Mouse (Mus musculus) regulatory T cell (primary cell): ENCODE results near the gene Gabarap.

Experiments
- in situ Hi-C: fragments of 300-600 bp; cut with MboI, MseI; formaldehyde crosslinking; loops from one replicate; pipeline ENCODE4 v1.15.1; 2025; ENCODE audit warnings: high pct_unique_total_duplicates

The Gabarap gene

GRCm38 (mm10) chr11:69968793-69969192 is 22.1 kb upstream of the Gabarap start:
- in situ Hi-C loops = no loop called here

DNA sequence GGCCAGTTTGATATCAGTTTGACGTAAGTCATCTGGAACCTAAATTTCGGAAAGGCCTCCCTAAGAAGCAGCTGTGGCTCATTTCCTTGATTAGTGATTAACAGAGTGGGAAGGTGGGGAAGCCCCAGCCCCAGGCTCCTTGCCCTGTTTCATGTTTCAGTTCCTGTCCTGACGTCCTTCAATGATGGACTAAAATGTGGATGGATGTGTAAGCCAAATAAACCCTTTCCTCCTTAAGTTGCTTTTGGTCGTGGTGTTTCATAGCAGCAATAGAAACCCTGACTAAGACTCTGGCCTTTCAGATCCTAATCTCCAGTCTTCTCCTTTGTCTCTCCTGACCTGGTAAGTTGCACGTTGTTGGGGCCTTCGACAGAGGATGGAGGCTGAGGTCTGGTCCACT is 20.7 kb upstream of the Gabarap start:
- in situ Hi-C loops = no loop called here

DNA sequence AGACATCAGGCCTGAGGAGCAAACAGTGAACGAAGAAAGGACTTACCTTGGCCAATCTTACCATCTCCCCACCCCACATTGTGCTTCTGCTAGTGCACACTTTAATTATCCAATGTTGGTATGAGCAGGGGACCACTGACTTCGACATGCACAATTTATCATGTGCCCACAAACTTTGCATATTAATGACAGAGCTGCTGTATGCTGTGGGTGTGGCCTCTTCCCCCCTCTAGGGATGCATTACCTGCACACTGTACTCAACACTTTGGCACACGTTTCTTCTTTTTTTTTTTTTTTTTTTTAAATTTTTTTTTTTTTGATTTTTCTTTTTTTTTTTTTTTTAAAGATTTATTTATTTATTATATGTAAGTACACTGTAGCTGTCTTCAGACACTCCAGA is 20.2 kb upstream of the Gabarap start:
- in situ Hi-C loops = no loop called here

GRCm38 (mm10) chr11:69974907-69975306 is 16.0 kb upstream of the Gabarap start:
- in situ Hi-C loops = no loop called here

DNA sequence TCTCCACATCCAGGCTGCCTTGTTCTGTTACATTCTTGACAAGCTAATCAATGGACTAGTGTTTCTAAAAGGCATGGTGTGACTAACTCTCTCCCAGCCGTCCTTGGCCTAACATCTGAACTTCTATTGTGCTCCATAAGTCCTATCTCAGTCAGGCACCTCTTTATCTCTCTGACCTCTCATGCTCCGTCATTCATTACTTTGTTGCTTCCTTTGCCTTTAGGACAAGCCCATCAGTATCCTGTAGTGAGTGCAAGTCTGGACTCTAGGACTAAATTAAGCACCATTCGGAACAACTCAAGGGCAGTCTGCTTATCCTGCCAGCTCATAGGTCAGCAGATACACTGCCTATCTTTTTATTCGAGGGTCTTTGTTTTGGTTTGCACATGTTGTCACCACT is 14.7 kb upstream of the Gabarap start:
- in situ Hi-C loops = no loop called here

DNA sequence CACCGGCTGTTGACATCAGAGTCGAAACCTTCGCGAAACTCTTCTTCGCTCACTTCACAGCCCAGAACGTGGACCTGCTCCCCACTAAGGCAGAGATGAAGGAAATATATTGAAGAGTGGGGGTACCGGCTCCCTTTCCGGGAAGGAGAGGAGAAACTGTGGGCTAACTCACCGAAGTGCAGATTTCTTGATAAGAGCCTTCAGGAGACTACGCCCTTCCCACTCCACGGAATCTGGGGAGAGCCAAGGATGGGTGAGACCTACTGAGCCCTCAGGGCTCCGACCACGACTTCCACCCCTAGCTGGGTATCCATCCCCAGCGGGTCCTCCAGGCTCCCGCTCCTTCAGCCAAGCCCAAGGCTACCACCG is 11.1 kb upstream of the Gabarap start:
- in situ Hi-C loops = no loop called here

GRCm38 (mm10) chr11:69980196-69981140 is 10.5 kb upstream of the Gabarap start:
- in situ Hi-C loops = no loop called here

- in situ Hi-C loops = no loop called here
Observed at GRCm38 (mm10) chr11:69981141-69981762, 9.7 kb upstream of the Gabarap start, which contains the start of gene Ctdnep1. Gene Ctdnep1, plus strand, starts transcription at chr11:69981156.

GRCm38 (mm10) chr11:69982225-69982624 is 8.7 kb upstream of the Gabarap start, which contains the start of gene Elp5:
Gene Elp5, minus strand, starts transcription at chr11:69982517.
- in situ Hi-C loops = no loop called here

DNA sequence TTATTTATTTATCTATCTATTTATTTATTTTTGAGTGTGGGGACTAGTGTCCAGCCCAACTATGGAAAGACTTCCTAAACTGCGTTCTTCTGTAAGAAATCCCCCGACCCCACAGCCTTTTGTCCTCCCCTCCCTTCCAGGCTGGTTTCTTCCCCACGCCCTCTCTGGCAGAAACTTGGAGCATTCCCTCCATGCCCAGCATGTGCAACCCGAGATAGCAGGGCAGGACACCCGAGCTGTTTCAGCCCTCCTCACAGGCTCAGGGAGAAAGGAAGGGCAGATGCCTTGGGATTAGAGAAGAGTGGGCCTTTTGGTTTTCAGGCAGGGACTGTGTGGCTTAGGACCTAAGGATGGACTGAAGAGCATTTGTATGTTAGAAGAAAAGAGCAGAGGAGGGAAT is 8.1 kb upstream of the Gabarap start:
- in situ Hi-C loops = no loop called here

GRCm38 (mm10) chr11:69983377-69983776 is 7.6 kb upstream of the Gabarap start:
- in situ Hi-C loops = no loop called here

DNA sequence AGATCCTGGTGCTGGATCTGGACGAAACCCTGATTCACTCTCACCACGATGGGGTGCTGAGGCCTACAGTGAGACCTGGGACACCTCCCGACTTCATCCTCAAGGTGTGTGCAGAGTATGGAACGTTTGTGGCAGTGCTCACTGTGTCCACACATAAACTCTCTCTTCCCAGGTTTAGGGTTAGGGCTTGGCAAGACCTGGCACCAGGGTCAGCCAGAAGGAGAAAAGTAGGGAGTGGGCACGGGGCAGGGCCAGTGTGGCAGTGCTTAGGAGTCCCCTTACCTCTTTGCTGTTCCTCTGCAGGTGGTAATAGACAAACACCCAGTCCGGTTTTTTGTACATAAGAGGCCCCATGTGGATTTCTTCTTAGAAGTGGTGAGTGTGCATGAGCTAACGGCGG is 6.5 kb upstream of the Gabarap start:
- in situ Hi-C loops = no loop called here

DNA sequence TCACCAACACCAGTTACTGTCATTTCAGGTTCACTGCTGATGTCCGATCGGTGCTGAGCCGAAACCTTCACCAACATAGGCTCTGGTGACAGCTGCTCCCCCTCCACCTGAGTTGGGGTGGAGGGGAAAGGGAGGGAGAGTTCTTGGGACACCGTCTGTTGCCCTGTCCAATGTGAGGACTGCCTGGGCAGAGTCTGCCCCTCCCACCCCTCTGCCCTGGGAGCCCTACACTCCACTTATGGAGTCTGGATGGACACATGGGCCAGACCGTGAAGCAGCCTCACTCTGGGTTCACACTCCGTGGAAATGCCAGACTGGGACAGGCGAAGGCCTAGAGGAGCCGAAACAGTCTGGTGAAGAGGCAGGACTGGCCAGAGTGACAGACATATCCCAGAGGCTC is 994 bp upstream of the Gabarap start:
- in situ Hi-C loops = loop anchor here (10.0 kb wide), 1 partner anchor 895 kb away; the partner anchor contains the start of gene Per1

DNA sequence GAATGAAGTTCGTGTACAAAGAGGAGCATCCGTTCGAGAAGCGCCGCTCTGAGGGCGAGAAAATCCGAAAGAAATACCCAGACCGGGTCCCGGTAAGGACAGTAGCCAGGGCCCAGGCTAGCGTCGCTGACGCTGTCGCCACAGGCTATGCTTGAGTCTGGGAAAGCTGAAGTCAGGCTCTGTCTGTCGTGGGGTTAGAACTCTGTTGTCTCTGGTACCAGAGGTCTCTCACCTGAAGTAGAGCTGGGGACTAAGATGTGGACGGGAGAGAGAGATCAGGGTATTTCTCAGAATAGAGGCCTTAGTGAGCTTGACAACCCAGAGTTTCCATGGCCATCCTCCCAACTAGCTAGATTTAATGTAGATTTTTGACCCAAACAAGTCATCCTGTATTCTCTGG is 768 bp downstream of the Gabarap start:
- in situ Hi-C loops = loop anchor here (10.0 kb wide), 1 partner anchor 897 kb away; the partner anchor contains the start of gene Per1

DNA sequence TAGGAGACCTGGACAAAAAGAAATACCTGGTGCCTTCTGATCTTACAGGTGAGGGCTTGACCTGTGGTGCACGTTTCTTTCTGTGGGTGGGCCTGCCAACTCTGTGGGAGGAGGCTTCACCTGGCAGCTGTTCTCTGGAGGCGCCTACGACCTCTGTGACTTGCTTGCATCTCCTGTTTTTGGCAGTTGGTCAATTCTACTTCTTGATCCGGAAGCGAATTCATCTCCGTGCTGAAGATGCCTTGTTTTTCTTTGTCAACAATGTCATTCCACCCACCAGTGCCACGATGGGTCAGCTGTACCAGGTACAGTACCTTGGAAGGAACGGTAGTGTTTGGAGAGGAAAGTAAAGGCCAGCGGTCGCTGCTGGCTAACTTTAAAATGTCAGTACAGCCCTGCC is 1.5 kb downstream of the Gabarap start:
- in situ Hi-C loops = loop anchor here (10.0 kb wide), 1 partner anchor 898 kb away; the partner anchor contains the start of gene Per1

DNA sequence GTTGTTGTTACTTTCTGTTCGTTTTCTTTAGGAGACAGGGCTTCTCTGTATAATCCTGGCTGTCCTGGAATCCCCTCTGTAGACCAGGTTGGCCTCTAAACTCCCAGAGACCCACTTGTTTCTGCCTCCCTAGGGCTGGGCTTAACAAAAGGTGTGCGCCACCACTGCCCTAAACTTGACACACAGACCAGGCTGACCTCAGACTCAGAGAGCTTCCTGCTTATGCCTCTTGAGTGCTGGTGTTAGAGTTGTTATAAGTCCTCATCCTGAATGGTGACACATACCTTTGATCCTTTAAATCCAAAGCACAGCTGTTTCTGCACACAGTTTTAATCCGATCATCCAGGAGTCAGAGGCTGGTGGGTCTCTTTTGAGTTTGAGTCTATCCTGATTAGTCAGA is 2.0 kb downstream of the Gabarap start:
- in situ Hi-C loops = loop anchor here (10.0 kb wide), 1 partner anchor 898 kb away; the partner anchor contains the start of gene Per1

- in situ Hi-C loops = loop anchor here (10.0 kb wide), 1 partner anchor 900 kb away; the partner anchor contains the start of gene Per1
Observed at GRCm38 (mm10) chr11:69994401-69995090, 3.6 kb downstream of the Gabarap start.

- in situ Hi-C loops = loop anchor here (10.0 kb wide), 1 partner anchor 901 kb away; the partner anchor contains the start of gene Per1
Observed at GRCm38 (mm10) chr11:69995391-69995960, 4.5 kb downstream of the Gabarap start, which contains the start of gene Phf23. Gene Phf23, plus strand, starts transcription at chr11:69995777.

DNA sequence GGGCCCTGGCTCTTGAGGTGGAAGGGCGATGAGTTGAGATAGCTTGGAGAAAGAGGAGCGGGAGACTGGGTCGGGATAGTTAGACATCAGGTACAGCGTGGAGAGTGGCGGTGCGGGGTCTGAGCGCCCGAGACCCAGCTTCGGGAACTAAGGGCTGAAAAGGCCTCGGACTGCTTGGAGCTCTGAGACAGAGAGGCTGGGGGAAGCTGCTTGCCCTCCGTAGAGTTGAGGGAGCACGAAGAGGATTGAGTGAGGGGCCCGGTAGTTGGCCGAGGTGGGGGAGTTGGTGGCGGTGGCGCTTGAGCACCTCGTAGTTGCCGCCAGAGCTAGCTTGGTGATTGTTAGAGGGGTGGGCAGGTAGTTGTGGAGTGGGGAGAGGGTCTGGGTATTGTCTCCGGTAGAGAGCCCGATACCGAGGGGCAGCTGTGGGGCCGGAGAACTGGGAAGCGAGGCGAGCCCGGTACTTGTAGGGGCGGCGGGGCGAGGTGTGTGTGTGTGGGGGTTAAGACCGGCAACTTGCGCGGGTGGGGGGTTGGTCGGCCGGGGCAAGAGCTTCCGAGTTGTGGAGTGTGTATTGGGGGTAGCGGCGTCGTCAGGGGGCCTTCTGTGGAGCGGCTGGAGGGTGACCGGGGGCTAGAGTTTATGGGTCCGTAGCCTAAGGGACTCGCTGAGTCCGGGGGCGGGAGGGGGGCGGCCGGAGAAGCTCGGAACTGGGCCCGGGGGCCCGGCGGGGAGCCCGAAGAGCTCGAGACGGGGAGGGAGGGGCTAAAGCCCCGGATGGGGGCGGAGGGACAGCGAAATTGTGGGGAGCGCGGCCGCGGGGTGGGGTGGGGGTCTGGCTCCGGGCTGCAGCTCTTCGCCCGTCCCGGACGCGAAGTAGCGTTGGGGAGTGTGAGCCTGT is 5.5 kb downstream of the Gabarap start:
- in situ Hi-C loops = loop anchor here (10.0 kb wide), 1 partner anchor 902 kb away; the partner anchor contains the start of gene Per1

DNA sequence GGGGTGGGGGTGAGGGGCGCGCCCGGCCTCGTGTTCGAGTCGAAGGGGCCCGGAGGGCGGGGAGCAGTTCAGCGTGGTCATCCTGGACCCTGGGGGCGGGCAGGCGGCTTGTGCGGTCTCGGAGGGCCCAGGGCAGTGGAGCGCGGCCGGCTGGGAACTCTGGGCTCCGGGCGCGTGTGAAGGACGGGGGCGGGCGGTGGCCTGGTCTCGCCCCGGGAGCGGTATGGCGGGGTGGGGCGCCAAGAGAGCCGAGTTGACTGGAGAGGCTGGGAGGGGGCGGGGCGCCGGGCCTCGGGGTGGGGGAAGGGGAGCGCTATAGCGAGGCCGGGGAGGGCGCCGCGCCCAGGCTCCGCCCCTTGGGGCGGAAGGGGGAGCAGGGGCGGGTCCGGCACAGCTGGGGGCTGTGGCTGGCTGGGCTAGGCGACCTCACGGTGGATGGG is 6.1 kb downstream of the Gabarap start:
- in situ Hi-C loops = loop anchor here (10.0 kb wide), 1 partner anchor 902 kb away; the partner anchor contains the start of gene Per1
